ENCODE assay signal across 8 mouse cellular contexts in the genomic region with DNA sequence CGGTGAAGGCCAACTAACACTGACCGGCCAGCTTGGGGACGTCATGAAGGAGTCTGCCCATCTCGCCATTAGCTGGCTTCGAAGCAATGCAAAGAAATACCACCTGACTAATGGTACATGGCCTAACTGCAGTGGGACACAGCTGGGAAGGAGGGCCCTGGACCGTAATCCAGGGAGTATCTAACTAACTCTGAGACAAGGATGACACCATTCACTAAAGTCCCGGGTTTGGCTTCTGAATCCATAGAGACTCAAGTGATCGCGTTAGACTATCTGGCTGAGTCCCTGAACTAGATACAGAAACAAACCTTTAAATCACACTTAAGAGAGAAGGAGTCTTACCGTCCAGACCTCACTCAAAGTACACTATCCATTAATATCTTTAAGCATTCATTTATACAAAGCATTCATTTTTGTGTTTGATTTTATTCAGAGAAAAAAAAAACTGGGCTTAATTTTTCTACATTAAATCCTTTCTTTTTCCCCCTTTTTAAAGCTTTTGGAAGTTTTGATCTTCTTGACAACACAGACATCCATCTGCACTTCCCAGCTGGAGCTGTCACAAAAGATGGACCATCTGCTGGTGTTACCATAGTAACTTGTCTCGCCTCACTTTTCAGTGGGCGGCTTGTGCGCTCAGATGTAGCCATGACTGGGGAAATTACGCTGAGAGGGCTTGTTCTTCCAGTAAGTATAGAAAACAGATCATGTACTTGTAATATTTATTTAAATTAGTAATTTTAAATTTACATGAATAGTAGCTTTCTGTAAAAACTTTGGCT. TPM values are rescaled to one million over a fixed set of nuclear protein-coding genes. Genes with fewer than 3 reads are reported as not detected.
A peak's percentile ranks its signal among the peaks of the same experiment; 100 is the strongest.
DNase-seq lines count a peak whose midpoint lies in the region; ATAC-seq and TF ChIP-seq lines count a peak whose summit lies in the region.

No protein-coding gene starts in this region.

- peak; percentile 95 for DNase-seq in brain, embryonic 14.5 days (ENCODE audit: low read depth)
- peak; percentile 75 for DNase-seq in embryo, embryonic 10 days (ENCODE audit: low spot score)
- peak; percentile 90 for DNase-seq in hindbrain, postnatal 0 days (ENCODE audit: low spot score)
- DNase-seq in testis, postnatal 14 days (ENCODE audit: low spot score): no peak
- DNase-seq in gastrocnemius, postnatal 10 days: no peak
- DNase-seq in heart, postnatal 10 days: no peak
- no peak for DNase-seq in ovary, postnatal 36 days (ENCODE audit: low spot score)

- no peak overlapping the region for H3K4me2 ChIP-seq in hindbrain, postnatal 0 days (ENCODE audit: low read depth, low read length)
- no peak overlapping the region for H3K4me2 ChIP-seq in midbrain, embryonic 15.5 days

- H3K4me1 ChIP-seq in hindbrain, postnatal 0 days (ENCODE audit: insufficient read depth, low read length): peaks cover 12% of the 10 kb centered on the region
- peaks cover 19% of the 10 kb centered on the region for H3K4me1 ChIP-seq in midbrain, embryonic 15.5 days

- no peak for TF ChIP-seq CTCF in brain, embryonic 14.5 days (IDR thresholded peaks at IDR 0.05; ENCODE audit: borderline replicate concordance, extremely low read depth, insufficient read depth, insufficient read length)
- no peak for TF ChIP-seq CTCF in hindbrain, postnatal 0 days (IDR thresholded peaks at IDR 0.05; ENCODE audit: low read depth)

- H3K27me3 ChIP-seq in hindbrain, postnatal 0 days (ENCODE audit: insufficient read depth, low read length): no peaks in the 10 kb centered on the region
- H3K27me3 ChIP-seq in midbrain, embryonic 15.5 days (replicated peaks): no peaks in the 10 kb centered on the region

- H3K4me3 ChIP-seq in hindbrain, postnatal 0 days (ENCODE audit: low read length): no peak overlapping the region
- no peak overlapping the region for H3K4me3 ChIP-seq in midbrain, embryonic 15.5 days

- H3K9me3 ChIP-seq in hindbrain, postnatal 0 days (ENCODE audit: low read length): no peaks in the 10 kb centered on the region
- H3K9me3 ChIP-seq in midbrain, embryonic 15.5 days: no peaks in the 10 kb centered on the region

- ATAC-seq in hindbrain, postnatal 0 days: peak; percentile 83
- peak; percentile 79 for ATAC-seq in midbrain, embryonic 15.5 days (replicated peaks)

- peaks cover 5% of the 10 kb centered on the region; the same call in 1 of the 2 replicates for H3K36me3 ChIP-seq in hindbrain, postnatal 0 days (ENCODE audit: insufficient read depth, low read length)
- no peaks in the 10 kb centered on the region for H3K36me3 ChIP-seq in midbrain, embryonic 15.5 days (replicated peaks)

- H3K27ac ChIP-seq in hindbrain, postnatal 0 days: peak overlapping the region; percentile 70
- peak overlapping the region; percentile 64; the same call in 1 of the 2 replicates for H3K27ac ChIP-seq in midbrain, embryonic 15.5 days

- intact Hi-C loops in heart, postnatal 10 days (cut with DNase I): no loop called here

- no peak overlapping the region for H3K9ac ChIP-seq in hindbrain, postnatal 0 days (replicated peaks; ENCODE audit: low read length)
- no peak overlapping the region for H3K9ac ChIP-seq in midbrain, embryonic 15.5 days

- TF ChIP-seq POLR2A in brain, embryonic 14.5 days (IDR thresholded peaks at IDR 0.05; ENCODE audit: borderline replicate concordance, extremely low read depth, insufficient read depth, insufficient read length, poor library complexity, severe bottlenecking): no peak

- 31% methylated on average over 14 of the region's 14 CpGs for WGBS in hindbrain, postnatal 0 days
- WGBS in midbrain, embryonic 15.5 days: 48% methylated on average over 14 of the region's 14 CpGs

RNA-seq across cellular contexts. Expression of a gene that starts 31.9 kb away (rescaled TPM):
- 1.7 and 2.5 TPM in 2 replicates for polyA plus RNA-seq in brain, embryonic 14.5 days (2012; rRNA removed)
- not detected in 2 replicates for total RNA-seq in hindbrain, postnatal 0 days (2014; rRNA removed)
- polyA plus RNA-seq in hindbrain, postnatal 0 days (2015; fragmentation: Nextera tagmentation; extraction: Ambion mirVana): 6.7 TPM in 2 replicates
- polyA plus RNA-seq in midbrain, embryonic 15.5 days (2015; fragmentation: Nextera tagmentation; extraction: Ambion mirVana): 5.8 and 6.4 TPM in 2 replicates
- 1 to 10 TPM; 4.1 to 6.7 TPM for total RNA-seq in gastrocnemius, postnatal 10 days (2021)
- total RNA-seq in heart, postnatal 10 days (2021): 1 to 10 TPM; 3.5 to 3.9 TPM

RNA-seq across cellular contexts. Expression of a gene that starts 32.1 kb away (rescaled TPM):
- polyA plus RNA-seq in brain, embryonic 14.5 days (2012; rRNA removed): 66.4 and 79.3 TPM in 2 replicates
- total RNA-seq in hindbrain, postnatal 0 days (2014; rRNA removed): 69.7 and 70.9 TPM in 2 replicates
- 64.0 and 66.1 TPM in 2 replicates for polyA plus RNA-seq in hindbrain, postnatal 0 days (2015; fragmentation: Nextera tagmentation; extraction: Ambion mirVana)
- 74.8 and 76.1 TPM in 2 replicates for polyA plus RNA-seq in midbrain, embryonic 15.5 days (2015; fragmentation: Nextera tagmentation; extraction: Ambion mirVana)
- total RNA-seq in gastrocnemius, postnatal 10 days (2021): 10 to 100 TPM; 14.5 to 17.1 TPM
- 10 to 100 TPM; 25.9 to 27.9 TPM for total RNA-seq in heart, postnatal 10 days (2021)

Comparison
In these comparisons a context has a peak if more than half of its experiments do, and no peak if none do; other contexts are left out.
1. DNase-seq: peak in brain, embryonic 14.5 days (single experiment), embryo, embryonic 10 days (single experiment) and hindbrain, postnatal 0 days (single experiment); none in testis, postnatal 14 days (single experiment), gastrocnemius, postnatal 10 days (single experiment), heart, postnatal 10 days (0 of 2) and ovary, postnatal 36 days (single experiment).